Mouse (Mus musculus) forelimb bud, embryonic 11.5 days (tissue): ENCODE results near the gene Lamtor3.
"Not testable (repeated sequence)": the region's sequence is repeated elsewhere in the genome, so short reads cannot be mapped to it uniquely, and the experiment has no call there.

Experiments
- DNase-seq: peaks from one replicate; pipeline ENCODE4 v3.0.0-alpha.2; 2012; ENCODE audit warnings: low read depth, low spot score

Gene Lamtor3

DNA sequence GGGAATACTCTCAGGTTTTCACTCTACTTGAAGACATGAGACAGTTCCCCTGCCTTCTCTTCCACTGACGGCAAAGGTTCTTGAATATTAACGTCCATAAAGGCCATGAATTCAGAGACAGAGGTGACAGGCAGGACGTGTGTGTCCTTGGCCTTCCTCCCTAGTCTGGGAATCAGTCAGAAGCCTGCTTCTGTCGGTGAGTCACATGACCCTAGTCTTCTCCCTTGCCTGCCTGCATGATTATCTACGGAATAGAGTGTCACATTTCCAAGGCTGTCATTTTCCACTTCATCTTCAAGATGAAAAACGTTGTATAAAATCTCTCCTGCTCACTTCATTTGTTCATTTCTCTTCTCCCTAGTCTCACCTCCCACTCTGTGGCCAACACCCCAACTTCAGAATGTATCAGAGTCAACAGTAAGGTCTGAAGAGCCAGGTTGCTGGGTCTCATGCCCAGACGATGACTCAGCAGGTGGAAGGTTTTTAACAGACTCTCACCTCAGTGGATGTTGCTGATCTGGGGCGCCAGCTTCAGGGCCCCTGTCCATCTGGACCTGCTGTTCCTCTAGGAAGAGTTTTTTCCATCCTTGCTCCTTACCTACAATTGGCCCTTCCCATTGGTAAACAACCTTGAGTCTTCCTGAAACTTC lies 43.6 kb downstream of the Lamtor3 start:
- no peak for DNase-seq

DNA sequence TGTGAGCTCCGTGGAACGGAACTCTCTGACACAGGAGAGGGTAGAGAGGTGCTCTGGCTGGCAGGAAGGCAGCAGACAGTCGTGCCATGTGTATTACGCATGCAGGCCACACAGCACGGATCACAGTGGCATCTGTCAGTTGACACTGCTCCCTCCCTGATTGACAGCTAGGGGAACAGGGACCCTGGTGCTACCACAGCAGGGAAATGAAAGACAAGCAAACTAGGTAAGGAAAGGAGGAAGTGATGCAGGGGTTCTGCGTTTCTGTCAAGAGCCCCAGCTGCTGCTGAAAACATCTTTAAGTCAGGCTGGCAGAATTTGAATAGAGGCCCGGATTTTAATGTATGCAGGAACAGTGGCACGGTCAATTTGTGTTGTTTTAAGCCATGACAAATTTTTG lies 45.2 kb downstream of the Lamtor3 start:
- DNase-seq, result no peak

DNA sequence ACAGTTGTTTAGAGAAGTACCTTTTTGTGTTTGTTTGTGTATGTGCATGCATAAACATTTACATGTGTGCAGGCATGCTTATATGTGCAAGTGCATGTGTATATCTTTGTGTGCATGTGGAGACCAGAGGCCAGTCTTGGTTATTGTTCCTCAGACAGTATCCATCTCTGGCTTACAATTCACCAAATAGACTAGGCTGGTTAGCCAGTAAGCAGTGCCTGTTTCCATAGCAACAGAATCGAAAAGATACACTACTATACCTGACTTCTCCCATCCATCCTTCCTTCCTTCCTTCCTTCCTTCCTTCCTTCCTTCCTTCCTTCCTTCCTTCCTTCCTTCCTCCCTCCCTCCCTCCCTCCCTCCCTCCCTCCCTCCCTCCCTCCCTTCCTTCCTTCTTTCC lies 45.7 kb downstream of the Lamtor3 start:
- DNase-seq, result not testable (repeated sequence)

DNA sequence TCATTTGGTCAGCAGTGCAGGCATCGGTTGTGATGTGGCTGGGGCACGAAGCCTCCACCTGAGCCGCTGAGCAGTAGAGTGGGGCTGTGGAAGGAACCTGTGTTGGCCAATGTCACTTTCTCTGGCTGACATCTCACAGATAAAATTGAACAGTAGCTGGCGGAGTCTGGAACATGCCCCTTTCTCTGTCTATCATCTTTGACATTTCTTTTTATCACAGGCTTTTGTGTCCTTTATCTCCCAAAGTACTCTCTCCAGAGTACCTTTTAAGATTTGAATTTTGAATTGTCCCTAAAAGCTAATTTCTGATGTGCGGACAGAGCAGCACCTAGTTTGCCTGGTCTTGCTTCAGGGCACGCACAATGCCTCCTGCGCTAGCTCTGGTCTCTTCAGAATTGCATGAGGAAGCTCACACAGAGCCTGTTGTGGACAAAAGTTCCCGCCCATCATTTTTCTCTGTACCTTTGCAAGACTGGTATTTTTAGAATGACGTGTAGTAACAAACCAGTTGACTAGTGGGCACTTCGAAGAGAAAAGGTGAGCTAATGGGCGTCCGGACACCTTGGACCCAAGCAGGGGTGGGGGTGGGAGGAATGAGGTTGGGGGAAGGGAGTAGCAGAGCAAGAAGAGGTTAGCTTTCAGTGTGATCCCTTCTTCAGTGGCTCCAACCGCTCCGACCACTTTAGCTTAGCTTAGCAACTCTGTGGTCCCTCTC lies 50.0 kb downstream of the Lamtor3 start:
- DNase-seq, result no peak

DNA sequence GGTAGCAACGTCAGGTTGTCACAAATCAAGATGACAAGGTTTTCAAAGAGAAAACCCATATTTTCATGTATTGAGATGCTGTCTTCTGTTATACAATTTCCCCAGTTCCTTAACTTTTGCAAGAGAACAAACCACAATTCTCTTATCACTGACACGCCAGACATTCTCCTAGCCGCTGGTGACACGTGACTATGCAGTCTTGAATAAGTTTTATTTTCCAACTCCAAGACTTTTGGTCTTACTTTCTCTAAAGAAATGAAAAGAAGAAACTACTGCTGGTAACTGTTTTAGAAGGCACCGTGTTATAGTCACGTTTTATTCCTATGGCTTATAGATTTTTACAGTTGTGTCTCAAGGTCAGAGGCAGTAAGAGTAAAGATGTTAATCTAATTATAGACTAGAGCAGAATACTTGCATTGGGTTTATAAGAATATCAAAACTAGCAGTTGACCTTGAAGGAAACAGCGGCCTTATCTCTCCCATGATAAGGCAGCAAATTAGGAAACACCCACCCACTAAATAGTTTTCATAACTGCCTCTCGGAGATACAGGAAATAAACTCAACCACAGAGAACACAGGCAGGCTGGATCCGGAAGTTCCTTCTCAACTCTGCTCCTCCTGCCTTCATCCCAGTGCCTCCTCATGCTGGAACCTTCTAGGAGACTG lies 50.6 kb downstream of the Lamtor3 start:
- DNase-seq, result no peak

DNA sequence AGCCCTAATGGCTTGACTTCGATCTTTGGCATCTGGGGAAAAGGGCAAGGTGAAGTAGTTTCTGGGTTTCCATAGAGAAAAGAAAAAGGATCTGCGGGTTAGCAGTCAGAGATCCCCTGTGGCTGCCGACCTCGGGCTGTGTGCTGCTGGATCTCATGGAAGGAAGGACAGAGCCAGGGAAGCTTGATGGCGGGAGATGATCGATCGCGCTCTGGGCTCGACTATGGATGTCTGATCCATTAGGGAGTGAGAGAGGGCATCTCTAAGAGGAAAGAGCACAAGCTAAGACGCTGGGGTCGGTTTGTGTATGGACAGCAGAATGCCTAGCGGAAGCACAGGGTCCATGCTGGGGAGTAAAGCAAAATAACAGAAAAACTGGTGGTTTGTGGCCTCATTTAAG lies 51.6 kb downstream of the Lamtor3 start:
- DNase-seq, result no peak

DNA sequence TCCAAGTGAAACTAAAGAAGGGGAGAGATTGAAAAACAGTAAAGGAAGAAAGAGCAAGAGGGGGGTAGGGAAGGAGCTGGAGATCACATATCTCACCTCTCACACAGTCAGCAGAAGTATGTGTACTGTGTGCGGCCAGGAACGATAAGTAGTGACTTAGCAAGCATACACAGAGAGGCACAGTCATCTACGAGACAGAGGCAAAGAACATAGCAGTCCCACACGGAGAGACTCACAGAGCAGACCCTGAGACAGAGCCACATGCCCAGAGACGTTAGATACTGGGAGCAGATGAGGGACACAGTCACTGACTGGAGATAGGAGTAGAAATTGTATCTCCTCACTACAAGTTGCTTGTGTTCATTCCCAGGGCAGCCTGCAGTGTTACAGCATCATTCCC lies 53.9 kb downstream of the Lamtor3 start:
- DNase-seq, result no peak

DNA sequence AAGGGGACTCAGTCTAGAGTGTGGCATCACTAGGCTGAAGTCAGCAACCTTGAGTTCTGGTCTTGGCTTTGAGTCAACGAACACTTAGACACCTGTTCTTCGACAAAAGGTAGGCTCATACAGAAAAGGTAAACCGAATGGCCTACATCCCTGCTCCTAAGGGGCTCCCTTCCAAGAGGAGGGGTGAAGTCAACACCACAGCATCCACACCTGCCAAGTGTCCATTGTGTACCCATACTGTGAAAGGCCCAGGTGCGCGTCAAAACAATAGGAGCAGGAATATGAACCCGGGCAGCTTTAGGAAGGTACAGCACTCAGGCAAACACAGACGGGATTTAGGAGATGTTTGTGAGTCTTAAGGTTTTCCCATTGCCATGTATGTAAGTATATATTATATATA lies 54.7 kb downstream of the Lamtor3 start:
- DNase-seq, result no peak

DNA sequence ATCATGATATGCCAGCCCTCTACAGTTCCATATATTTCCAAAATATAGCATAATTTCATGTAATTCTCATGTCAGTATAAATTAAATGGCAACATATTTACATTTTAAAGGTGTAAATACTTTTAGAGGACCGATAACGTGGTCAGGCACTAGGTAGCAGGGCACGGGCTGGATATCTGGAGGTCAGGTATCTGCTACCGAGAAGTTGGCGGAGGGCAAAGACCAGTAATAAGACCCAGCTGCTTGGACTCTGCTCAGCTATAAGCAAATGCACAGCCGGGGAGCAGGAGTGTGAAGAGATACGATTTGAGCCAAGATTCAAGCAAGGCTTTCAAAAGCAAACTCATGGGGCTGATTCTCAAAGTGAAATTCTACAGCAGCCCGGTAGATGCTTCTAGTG lies 56.0 kb downstream of the Lamtor3 start:
- DNase-seq, result no peak

DNA sequence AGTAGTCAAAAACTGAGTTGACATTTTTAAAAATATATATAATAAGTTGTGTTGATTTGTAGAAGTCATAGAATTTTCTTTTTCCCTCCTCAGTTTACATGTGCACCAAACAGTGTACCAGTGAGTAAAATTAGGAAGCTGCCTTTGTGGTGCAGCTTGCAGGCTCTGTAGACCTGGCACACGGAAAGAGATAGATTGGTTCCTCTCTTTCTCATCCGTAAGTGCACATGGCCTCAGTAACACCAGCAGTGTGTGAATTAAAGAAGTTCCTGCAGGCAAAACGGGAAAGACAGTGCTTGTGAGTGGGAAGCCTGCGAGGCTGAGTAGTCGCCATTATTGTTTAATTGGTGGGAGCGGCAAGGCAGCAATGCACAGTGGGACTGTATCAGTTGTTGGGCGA lies 57.1 kb downstream of the Lamtor3 start:
- no peak for DNase-seq

DNA sequence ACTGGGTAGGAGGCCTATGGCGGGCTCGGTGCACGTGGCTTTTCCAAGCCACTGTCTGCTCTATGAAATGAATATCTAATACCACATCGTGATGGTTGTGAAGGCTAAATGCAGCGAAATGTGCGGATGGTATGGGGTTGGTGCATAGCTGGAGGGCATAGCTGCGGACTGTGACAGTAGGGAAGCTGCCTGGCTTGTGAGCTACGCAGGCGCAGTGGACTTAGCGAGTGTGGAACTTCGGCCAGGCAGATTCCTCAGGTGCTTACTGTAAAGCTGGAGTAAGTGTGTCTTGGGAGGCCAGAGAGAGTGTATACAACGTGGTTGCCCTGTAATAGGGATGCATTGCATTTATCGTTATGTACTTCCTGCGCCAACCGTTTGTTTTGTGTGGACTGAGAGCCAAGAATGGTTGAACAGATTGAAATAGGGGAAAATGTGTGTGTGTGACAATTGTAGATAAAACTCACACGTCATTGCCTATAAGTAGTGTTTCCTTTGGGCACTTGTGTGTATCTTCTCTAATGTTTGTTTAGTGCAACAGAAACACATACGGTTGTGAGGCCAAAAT lies 57.6 kb downstream of the Lamtor3 start:
- no peak for DNase-seq

DNA sequence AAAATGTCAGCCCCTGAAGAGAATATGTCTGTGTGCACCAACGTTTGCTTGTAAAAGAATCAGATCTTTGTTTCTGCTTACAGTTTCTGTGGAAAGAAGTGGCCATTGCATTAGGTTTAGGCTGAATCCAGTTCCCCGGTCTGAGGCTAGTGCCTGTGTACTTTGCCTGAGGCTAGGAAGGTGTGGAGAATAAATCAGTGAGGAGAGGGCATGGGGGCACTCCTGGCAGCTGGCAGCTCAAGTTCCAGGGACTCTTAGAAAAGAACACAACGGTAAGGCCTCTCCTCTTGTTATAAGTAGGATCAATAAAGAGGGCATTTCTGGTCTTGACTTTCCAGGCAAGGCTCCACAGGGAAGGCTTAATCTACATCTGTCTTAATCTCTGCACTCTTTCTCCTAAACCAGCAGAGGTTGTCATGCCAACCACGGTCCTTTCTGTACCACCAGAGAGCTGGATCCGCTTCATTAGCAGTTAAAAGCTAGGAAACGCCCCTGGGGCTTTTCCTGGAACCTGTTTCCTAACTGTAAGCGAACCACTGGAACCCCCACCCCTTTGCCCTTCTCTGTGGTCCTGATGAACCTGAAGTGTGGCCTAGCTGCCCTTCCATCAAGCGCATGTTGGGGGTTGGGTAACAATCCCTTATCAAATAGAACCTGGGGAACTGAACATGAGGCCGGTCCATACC lies 58.8 kb downstream of the Lamtor3 start:
- DNase-seq, result peak; percentile 57

DNA sequence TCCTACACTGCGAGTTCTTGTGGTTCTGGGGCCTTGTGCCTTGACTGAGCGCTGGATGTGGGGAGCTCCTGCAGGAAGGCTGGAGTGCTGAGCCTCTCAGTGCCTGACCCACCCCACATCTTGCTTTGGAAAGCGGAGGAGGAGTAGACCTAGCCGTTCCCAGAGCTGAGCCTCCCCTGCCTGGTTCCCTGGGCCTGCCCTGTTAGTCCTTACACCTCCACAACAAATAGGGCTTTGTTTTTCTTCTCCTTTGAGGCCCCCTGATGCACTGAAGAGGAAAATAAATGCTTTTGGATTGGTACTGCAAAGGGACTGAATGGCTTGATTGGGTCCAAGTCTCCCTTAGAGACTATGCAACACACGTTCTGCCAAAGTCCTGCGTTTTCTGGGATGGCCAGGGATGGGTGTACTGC lies 59.3 kb downstream of the Lamtor3 start:
- DNase-seq, result no peak

DNA sequence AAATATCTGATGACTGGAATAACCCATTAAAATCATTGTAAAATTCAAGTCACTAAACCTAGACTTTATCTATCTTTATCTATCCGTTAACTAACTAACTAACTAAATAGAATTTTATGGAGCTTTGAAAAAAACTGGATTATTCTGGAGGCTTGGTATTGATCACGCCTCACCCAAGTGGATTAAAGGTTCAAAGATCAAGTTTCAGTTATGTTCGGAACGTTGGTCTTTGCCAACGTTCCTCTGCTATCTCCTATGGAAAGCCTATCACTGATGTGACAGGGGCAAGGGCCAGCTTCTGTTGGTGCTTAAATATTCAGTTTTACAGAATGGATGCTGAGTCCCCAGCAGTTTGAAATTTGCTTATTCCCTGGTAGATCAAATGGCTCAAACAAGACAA lies 59.9 kb downstream of the Lamtor3 start:
- no peak for DNase-seq
